Mouse (Mus musculus): ENCODE data around the gene Stk32c. TPM values are rescaled to one million over a fixed set of nuclear protein-coding genes. Genes with fewer than 3 reads are reported as not detected.

The Stk32c gene
- total RNA-seq, 4 experiments from 2014 or later, result 175 to 186 (median 183) TPM

- no peak for DNase-seq (ENCODE audit: low spot score in 2 of 2)
Measured at GRCm38 (mm10) chr7:139095282-139095681, 117.8 kb downstream of the Stk32c start.

- no peak for DNase-seq (ENCODE audit: low spot score in 2 of 2)
Measured at GRCm38 (mm10) chr7:139094761-139095160, 118.3 kb downstream of the Stk32c start.

- DNase-seq (ENCODE audit: low spot score in 2 of 2), result no peak
Measured at GRCm38 (mm10) chr7:139093781-139094180, 119.3 kb downstream of the Stk32c start.

- peak in 1 of 2 experiments; percentile 78 for DNase-seq (ENCODE audit: low spot score in 2 of 2)
Measured at GRCm38 (mm10) chr7:139093124-139093523, 120.0 kb downstream of the Stk32c start.

- DNase-seq (ENCODE audit: low spot score in 2 of 2), result no peak
Measured at GRCm38 (mm10) chr7:139092676-139093075, 120.4 kb downstream of the Stk32c start.

- DNase-seq (ENCODE audit: low spot score in 2 of 2), result no peak
Measured at GRCm38 (mm10) chr7:139091681-139092080, 121.4 kb downstream of the Stk32c start.

GRCm38 (mm10) chr7:139089892-139090874 lies 122.9 kb downstream of the Stk32c start:
- no peak for DNase-seq (ENCODE audit: low spot score in 2 of 2)

GRCm38 (mm10) chr7:139087801-139088200 lies 125.3 kb downstream of the Stk32c start:
- peak in 1 of 2 experiments; percentile 46 for DNase-seq (ENCODE audit: low spot score in 2 of 2)

- DNase-seq (ENCODE audit: low spot score in 2 of 2), result no peak
Measured at GRCm38 (mm10) chr7:139086195-139087158, 126.6 kb downstream of the Stk32c start.

- peak; percentile 75 to 89 for DNase-seq (ENCODE audit: low spot score in 2 of 2)
Measured at GRCm38 (mm10) chr7:139085629-139086194, 127.4 kb downstream of the Stk32c start, which contains the start of gene Dpysl4. Gene Dpysl4 (plus strand): TSS chr7:139086001.

GRCm38 (mm10) chr7:139084316-139084715 lies 128.8 kb downstream of the Stk32c start:
- no peak for DNase-seq (ENCODE audit: low spot score in 2 of 2)

GRCm38 (mm10) chr7:139082281-139082680 lies 130.8 kb downstream of the Stk32c start:
- DNase-seq (ENCODE audit: low spot score in 2 of 2), result no peak

GRCm38 (mm10) chr7:139081158-139081557 lies 131.9 kb downstream of the Stk32c start:
- DNase-seq (ENCODE audit: low spot score in 2 of 2), result no peak

GRCm38 (mm10) chr7:139080714-139081113 lies 132.4 kb downstream of the Stk32c start:
- no peak for DNase-seq (ENCODE audit: low spot score in 2 of 2)

- no peak for DNase-seq (ENCODE audit: low spot score in 2 of 2)
Measured at GRCm38 (mm10) chr7:139079141-139079540, 134.0 kb downstream of the Stk32c start.

GRCm38 (mm10) chr7:139078181-139078580 lies 134.9 kb downstream of the Stk32c start:
- no peak for DNase-seq (ENCODE audit: low spot score in 2 of 2)

- no peak for DNase-seq (ENCODE audit: low spot score in 2 of 2)
Measured at GRCm38 (mm10) chr7:139077283-139077682, 135.8 kb downstream of the Stk32c start.

GRCm38 (mm10) chr7:139075054-139075794 lies 137.9 kb downstream of the Stk32c start:
- no peak for DNase-seq (ENCODE audit: low spot score in 2 of 2)

GRCm38 (mm10) chr7:139074189-139074588 lies 138.9 kb downstream of the Stk32c start:
- DNase-seq (ENCODE audit: low spot score in 2 of 2), result no peak

- peak in 1 of 2 experiments; percentile 83 for DNase-seq (ENCODE audit: low spot score in 2 of 2)
Measured at GRCm38 (mm10) chr7:139068182-139068623, 144.9 kb downstream of the Stk32c start.

Measured in left cerebral cortex, adult 8-10 months (tissue).